Comparison of ENCODE assay signal across 18 mouse cellular contexts in genomic region chr1:38501231-38501630, GRCm38 (mm10).
"Had no signal": no experiment of that assay in that cellular context is flagged by ENCODE, and none has a peak within 500 bp of the region (broad histone marks: within the 10 kb centered on the region; RNA-seq: fewer than 3 reads in every experiment).

No protein-coding gene starts in this region.

- H3K9me3 ChIP-seq: kidney, embryonic 15.5 days; liver, embryonic 15.5 days; lung, embryonic 15.5 days; megakaryocyte, embryonic 14.5 days; midbrain, embryonic 10.5 days had no signal

- H3K36me3 ChIP-seq: kidney, embryonic 15.5 days; liver, embryonic 15.5 days; lung, embryonic 15.5 days; midbrain, embryonic 10.5 days had no signal

- DNase-seq: kidney, adult 11 months; kidney, adult 8-10 months; kidney, postnatal 10 days; kidney, postnatal 36 days; layer of hippocampus, postnatal 36 days; lung, adult 18-20 months; lung, postnatal 10 days; lung, postnatal 36 days; retina, postnatal 1 day; right cerebral cortex, postnatal 25 days; spleen, adult 18-20 months; thymus, postnatal 36 days had no signal

- H3K4me2 ChIP-seq: kidney, embryonic 15.5 days; liver, embryonic 15.5 days; lung, embryonic 15.5 days had no signal

- H3K27me3 ChIP-seq: kidney, embryonic 15.5 days; lung, embryonic 15.5 days had no signal

- H3K27ac ChIP-seq: kidney, embryonic 15.5 days; left cerebral cortex, adult 2 months; liver, embryonic 15.5 days; lung, embryonic 15.5 days; midbrain, embryonic 10.5 days had no signal

- H3K9ac ChIP-seq: kidney, embryonic 15.5 days; liver, embryonic 15.5 days; lung, embryonic 15.5 days had no signal

- H3K4me3 ChIP-seq: kidney, embryonic 15.5 days; left cerebral cortex, adult 2 months; liver, embryonic 15.5 days; lung, embryonic 15.5 days; megakaryocyte, embryonic 14.5 days; midbrain, embryonic 10.5 days had no signal
